Mouse (Mus musculus) heart, embryonic 14.5 days (tissue): ENCODE measurements at regions not wholly inside any gene's neighbourhood (a gene's known extent, or its start where the extent isn't known, plus 50 kb on each side); places are given as distances from the start of the nearest gene placed in this dataset.
A peak's percentile ranks its signal among the peaks of the same experiment; 100 is the strongest.

Source experiments
- ATAC-seq: fragments of 200-750 bp; cut with Nextera tagmentation; 2 replicates; pipeline ENCODE4 v1.8.0; 2017; ENCODE audit warnings: low read depth, moderate TSS enrichment; ENCODE audit not compliant: insufficient number of reproducible peaks, insufficient read depth, low FRiP score
- H3K27ac ChIP-seq, 2 experiments: fragments of 200-500 bp in 1 of 2; fragments of 300-500 bp in 1 of 2; sonication (generic) in 1 of 2; replicated peaks in 1 of 2; 2 replicates each; pipeline ENCODE4 v1.5.1; 2012 to 2014; ENCODE audit warnings: low read depth in 2 of 2, low read length in 2 of 2, control low read depth in 1 of 2, mild to moderate bottlenecking in 1 of 2, mixed read lengths in 1 of 2; ENCODE audit not compliant: control insufficient read depth in 1 of 2, insufficient read depth in 1 of 2
- H3K27me3 ChIP-seq: fragments of 300-500 bp; sonication (generic); 2 replicates; pipeline ENCODE4 v1.6.1; 2014; ENCODE audit warnings: mild to moderate bottlenecking, low read length, control low read depth; ENCODE audit not compliant: control insufficient read depth, insufficient read depth
- H3K36me3 ChIP-seq: fragments of 300-500 bp; sonication (generic); 2 replicates; pipeline ENCODE4 v1.6.1; 2014; ENCODE audit warnings: mild to moderate bottlenecking, control low read depth, low read length, mixed read lengths; ENCODE audit not compliant: control insufficient read depth, insufficient read depth
- H3K4me1 ChIP-seq, 2 experiments: fragments of 200-500 bp in 1 of 2; fragments of 300-500 bp in 1 of 2; sonication (generic) in 1 of 2; 2 replicates each; pipeline ENCODE4 v1.6.1; 2012 to 2014; ENCODE audit warnings: low read length in 2 of 2, control low read depth in 1 of 2, mixed read lengths in 1 of 2; ENCODE audit not compliant: control insufficient read depth in 2 of 2, insufficient read depth in 2 of 2
- H3K4me2 ChIP-seq: fragments of 300-500 bp; sonication (generic); 2 replicates; pipeline ENCODE4 v1.6.1; 2014; ENCODE audit warnings: mild to moderate bottlenecking, low read length
- H3K4me3 ChIP-seq, 2 experiments: fragments of 200-500 bp in 1 of 2; fragments of 300-500 bp in 1 of 2; sonication (generic) in 1 of 2; 2 replicates each; pipeline ENCODE4 v1.5.1; 2012 to 2014; ENCODE audit warnings: low read length in 2 of 2, mild to moderate bottlenecking in 2 of 2, control low read depth in 1 of 2, low read depth in 1 of 2, moderate library complexity in 1 of 2; ENCODE audit not compliant: control insufficient read depth in 1 of 2, insufficient read depth in 1 of 2
- H3K9ac ChIP-seq: fragments of 300-500 bp; sonication (generic); 2 replicates; pipeline ENCODE4 v1.6.1; 2014; ENCODE audit warnings: mild to moderate bottlenecking, low read length
- H3K9me3 ChIP-seq: fragments of 300-500 bp; sonication (generic); 2 replicates; pipeline ENCODE4 v1.6.1; 2016; ENCODE audit warnings: low read length, control low read depth; ENCODE audit not compliant: control insufficient read depth
- WGBS: fragments of 180-500 bp; shearing (Covaris S2); extraction: QIAGEN DNeasy Blood & Tissue Kit; methylation state at CpG from one replicate; pipeline ENCODE4 v1.1.7; 2014; 5-methylcytosine and 5-hydroxymethylcytosine counted together

- no peak for ATAC-seq
- Histone ChIP-seq H3K4me2 (no peak overlapping the region), H3K27ac (no peak overlapping the region), H3K9ac (no peak overlapping the region), H3K4me3 (no peak overlapping the region), H3K9me3 (no peaks in the 10 kb centered on the region), H3K36me3 (no peaks in the 10 kb centered on the region), H3K4me1 (peaks cover 22 to 29% of the 10 kb centered on the region in 2 experiments), H3K27me3 (no peaks in the 10 kb centered on the region)
- 53% methylated on average over 1 of the region's 1 CpGs for WGBS
These were observed 147.0 kb upstream of the Id2 start for GRCm38 (mm10) chr12:25243901-25244300.

- 59% methylated on average over 3 of the region's 3 CpGs for WGBS
These were observed 145.4 kb upstream of the Id2 start for GRCm38 (mm10) chr12:25242369-25242768.

GRCm38 (mm10) chr12:25241675-25242074, 144.7 kb upstream of the Id2 start:
- Histone ChIP-seq H3K4me3 (no peak overlapping the region), H3K4me1 (peaks cover 15 to 22% of the 10 kb centered on the region in 2 experiments; a peak in 3 of 4 replicates), H3K4me2 (no peak overlapping the region), H3K9ac (no peak overlapping the region), H3K36me3 (no peaks in the 10 kb centered on the region), H3K9me3 (no peaks in the 10 kb centered on the region), H3K27ac (no peak overlapping the region), H3K27me3 (no peaks in the 10 kb centered on the region)
- 82% methylated on average over 3 of the region's 3 CpGs for WGBS
- no peak for ATAC-seq

More at GRCm38 (mm10) chr12:25242369-25242768, 145.4 kb upstream of the Id2 start:
- no peak overlapping the region for H3K27ac ChIP-seq
- H3K9me3 ChIP-seq: no peaks in the 10 kb centered on the region
- no peaks in the 10 kb centered on the region for H3K36me3 ChIP-seq
- no peaks in the 10 kb centered on the region for H3K27me3 ChIP-seq
- ATAC-seq: no peak
- H3K4me3 ChIP-seq: no peak overlapping the region
- no peak overlapping the region for H3K9ac ChIP-seq
- peaks cover 15 to 22% of the 10 kb centered on the region in 2 experiments; a peak in 3 of 4 replicates for H3K4me1 ChIP-seq
- no peak overlapping the region for H3K4me2 ChIP-seq

- Histone ChIP-seq H3K9me3 (no peaks in the 10 kb centered on the region), H3K4me1 (peaks cover 15 to 16% of the 10 kb centered on the region in 2 experiments; a peak in 3 of 4 replicates), H3K4me3 (no peak overlapping the region), H3K9ac (no peak overlapping the region), H3K27ac (no peak overlapping the region), H3K4me2 (no peak overlapping the region), H3K27me3 (no peaks in the 10 kb centered on the region), H3K36me3 (no peaks in the 10 kb centered on the region)
- no peak for ATAC-seq
- 71% methylated on average over 3 of the region's 3 CpGs for WGBS
These were observed 143.9 kb upstream of the Id2 start for GRCm38 (mm10) chr12:25240796-25241195.

GRCm38 (mm10) chr12:25240142-25240541, 143.2 kb upstream of the Id2 start:
- Histone ChIP-seq H3K4me3 (no peak overlapping the region), H3K4me2 (no peak overlapping the region), H3K9me3 (no peaks in the 10 kb centered on the region), H3K36me3 (no peaks in the 10 kb centered on the region), H3K27me3 (no peaks in the 10 kb centered on the region), H3K27ac (no peak overlapping the region), H3K9ac (no peak overlapping the region; the same call in 1 of the 2 replicates), H3K4me1 (peaks cover 10% of the 10 kb centered on the region in 2 experiments; a peak in 3 of 4 replicates)
- WGBS: 35% methylated on average over 12 of the region's 12 CpGs
- ATAC-seq: no peak

- Histone ChIP-seq H3K27me3 (no peaks in the 10 kb centered on the region), H3K4me2 (no peak overlapping the region), H3K4me1 (peaks cover 18 to 25% of the 10 kb centered on the region in 2 experiments), H3K9ac (no peak overlapping the region), H3K9me3 (no peaks in the 10 kb centered on the region), H3K4me3 (no peak overlapping the region), H3K27ac (no peak overlapping the region), H3K36me3 (no peaks in the 10 kb centered on the region)
- 33% methylated on average over 8 of the region's 8 CpGs for WGBS
- ATAC-seq: no peak
These were observed 138.1 kb upstream of the Id2 start for GRCm38 (mm10) chr12:25235071-25235470.

- Histone ChIP-seq H3K9ac (no peak overlapping the region), H3K4me1 (peaks cover 14 to 21% of the 10 kb centered on the region in 2 experiments), H3K36me3 (no peaks in the 10 kb centered on the region), H3K4me3 (no peak overlapping the region), H3K4me2 (no peak overlapping the region), H3K27ac (no peak overlapping the region), H3K27me3 (no peaks in the 10 kb centered on the region), H3K9me3 (no peaks in the 10 kb centered on the region)
- no peak for ATAC-seq
- WGBS: 59% methylated on average over 3 of the region's 3 CpGs
These were observed 137.7 kb upstream of the Id2 start for GRCm38 (mm10) chr12:25234636-25235035.

GRCm38 (mm10) chr12:25233027-25233535, 136.1 kb upstream of the Id2 start:
- Histone ChIP-seq H3K36me3 (no peaks in the 10 kb centered on the region), H3K4me2 (no peak overlapping the region), H3K9me3 (no peaks in the 10 kb centered on the region), H3K9ac (no peak overlapping the region), H3K4me1 (peaks cover 17 to 21% of the 10 kb centered on the region in 2 experiments), H3K27me3 (no peaks in the 10 kb centered on the region), H3K4me3 (no peak overlapping the region), H3K27ac (peak overlapping the region; percentile 22 to 43; a peak in 1 of 4 replicates)
- WGBS: 31% methylated on average over 4 of the region's 4 CpGs
- ATAC-seq: peak; percentile 71
